Mouse (Mus musculus): ENCODE data around the gene Dnajc7.

- no peak for TF ChIP-seq CTCF (IDR thresholded peaks at IDR 0.05; ENCODE audit: low read depth)
- no peak for TF ChIP-seq EP300 (IDR thresholded peaks at IDR 0.05; ENCODE audit: low read depth)
Measured at GRCm38 (mm10) chr11:100651205-100651604, 31.2 kb upstream of the Dnajc7 start.
